Mouse (Mus musculus) midbrain, embryonic 11.5 days (tissue): Measurements from ENCODE around the gene Map1b. TPM values are rescaled to one million over a fixed set of nuclear protein-coding genes. Genes with fewer than 3 reads are reported as not detected.

Experiments
- ATAC-seq: fragments of 200-750 bp; cut with Nextera tagmentation; 2 replicates; pipeline ENCODE4 v1.8.0; 2017; ENCODE audit warnings: moderate TSS enrichment, moderate library complexity; ENCODE audit not compliant: low FRiP score
- DNase-seq: peaks from one replicate; pipeline ENCODE4 v3.0.0; 2015; ENCODE audit warnings: low spot score; ENCODE audit errors: missing footprints
- H3K27ac ChIP-seq: fragments of 300-500 bp; sonication (generic); 2 replicates; pipeline ENCODE4 v1.5.1; 2014; ENCODE audit warnings: low read depth, low read length
- H3K27me3 ChIP-seq: fragments of 300-500 bp; sonication (generic); 2 replicates; pipeline ENCODE4 v1.6.1; 2014; ENCODE audit warnings: mild to moderate bottlenecking, low read length, moderate library complexity, mixed read lengths; ENCODE audit not compliant: control insufficient read depth, insufficient read depth
- H3K36me3 ChIP-seq: fragments of 300-500 bp; sonication (generic); 2 replicates; pipeline ENCODE4 v1.6.1; 2014; ENCODE audit warnings: mild to moderate bottlenecking, low read length, moderate library complexity, mixed read lengths; ENCODE audit not compliant: control insufficient read depth, insufficient read depth
- H3K4me1 ChIP-seq: fragments of 300-500 bp; sonication (generic); 2 replicates; pipeline ENCODE4 v1.6.1; 2014; ENCODE audit warnings: low read length; ENCODE audit not compliant: control insufficient read depth, insufficient read depth
- H3K4me2 ChIP-seq: fragments of 300-500 bp; sonication (generic); 2 replicates; pipeline ENCODE4 v1.6.1; 2014; ENCODE audit warnings: mild to moderate bottlenecking, moderate library complexity
- H3K4me3 ChIP-seq: fragments of 300-500 bp; sonication (generic); 2 replicates; pipeline ENCODE4 v1.5.1; 2014; ENCODE audit warnings: low read depth, low read length
- H3K9ac ChIP-seq: fragments of 300-500 bp; sonication (generic); 2 replicates; pipeline ENCODE4 v1.6.1; 2014; ENCODE audit warnings: low read length
- H3K9me3 ChIP-seq: fragments of 300-500 bp; sonication (generic); 2 replicates; pipeline ENCODE4 v1.6.1; 2016; ENCODE audit warnings: low read length; ENCODE audit not compliant: control insufficient read depth
- WGBS: fragments of 180-500 bp; shearing (Covaris S2); extraction: QIAGEN DNeasy Blood & Tissue Kit; methylation state at CpG from one replicate; pipeline ENCODE4 v1.1.7; 2014; 5-methylcytosine and 5-hydroxymethylcytosine counted together
- polyA plus RNA-seq: library from polyadenylated mRNA; unstranded; fragments of >200 nt; fragmentation: Nextera tagmentation; extraction: Ambion mirVana; gene quantifications from 2 replicates; pipeline ENCODE4 v1.2.1, GENCODE M21; 2014

The Map1b gene
- polyA plus RNA-seq, 1 experiment from 2014 or later: 911 TPM

DNA sequence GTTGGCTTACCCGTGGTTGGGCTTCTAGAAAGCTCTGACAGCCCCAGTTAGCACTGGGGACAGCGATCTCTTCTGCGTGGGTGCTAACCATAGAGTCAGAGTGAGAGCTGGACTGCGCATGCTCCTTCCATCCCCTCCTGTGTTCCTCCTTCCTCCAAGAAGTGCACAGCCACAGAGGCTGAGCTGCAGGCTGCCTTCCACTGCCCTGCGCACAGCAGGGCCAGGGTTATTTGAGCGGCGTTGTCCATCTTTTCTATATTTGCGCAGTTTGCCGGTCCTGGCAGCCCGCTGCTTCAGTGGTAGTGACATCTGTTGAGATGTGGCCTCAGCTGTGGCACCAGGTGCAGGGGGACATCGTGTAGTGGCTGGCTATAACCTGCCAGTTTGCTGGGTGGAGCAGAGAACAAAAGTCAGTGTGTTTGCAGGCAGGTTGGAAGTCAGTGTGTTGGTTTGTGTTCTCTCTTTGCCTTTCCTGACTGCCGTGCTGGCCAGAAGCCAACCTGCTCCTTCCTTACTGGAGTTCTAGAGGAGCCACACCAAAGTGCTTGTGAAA lies 118.1 kb downstream of the Map1b start:
- no peak for DNase-seq
- Histone ChIP-seq H3K4me2 (no peak overlapping the region), H3K4me1 (peaks cover 26% of the 10 kb centered on the region)

DNA sequence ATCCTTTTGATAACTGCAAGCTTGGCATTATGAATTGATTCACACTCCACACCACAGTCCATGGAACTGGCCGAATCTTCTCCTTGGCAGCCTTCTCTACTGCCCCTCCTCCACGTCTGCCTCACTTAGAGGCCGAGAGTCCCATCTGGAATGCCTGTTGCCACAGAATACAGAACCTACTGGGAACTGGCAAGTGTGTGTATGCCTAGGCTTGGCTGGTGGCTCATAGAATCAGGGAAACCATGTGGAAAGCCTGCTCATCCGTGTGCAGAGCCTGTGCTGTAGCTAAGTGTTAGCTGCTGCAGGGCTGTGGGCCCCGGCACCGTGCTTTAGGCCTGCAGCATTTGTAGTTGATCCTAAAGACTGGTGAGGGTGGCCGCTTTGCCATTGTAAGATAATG lies 119.1 kb downstream of the Map1b start:
- DNase-seq (peak; percentile 86), ATAC-seq (peak; percentile 48; the same call in 1 of the 2 replicates)
- no peak overlapping the region for H3K4me2 ChIP-seq
- H3K4me3 ChIP-seq: no peak overlapping the region
- no peak overlapping the region; the same call in 1 of the 2 replicates for H3K27ac ChIP-seq
- H3K36me3 ChIP-seq: no peaks in the 10 kb centered on the region
- H3K27me3 ChIP-seq: no peaks in the 10 kb centered on the region
- peaks cover 26% of the 10 kb centered on the region for H3K4me1 ChIP-seq
- no peak overlapping the region for H3K9ac ChIP-seq
- WGBS: 36% methylated on average over 7 of the region's 7 CpGs
- H3K9me3 ChIP-seq: no peaks in the 10 kb centered on the region

More for the DNA sequence above, 118.1 kb downstream of the Map1b start:
- Histone ChIP-seq H3K4me3 (no peak overlapping the region), H3K9me3 (no peaks in the 10 kb centered on the region), H3K27ac (no peak overlapping the region), H3K27me3 (no peaks in the 10 kb centered on the region), H3K36me3 (no peaks in the 10 kb centered on the region; the same call in 1 of the 2 replicates), H3K9ac (no peak overlapping the region)
- 84% methylated on average over 12 of the region's 12 CpGs for WGBS
- no peak for ATAC-seq

DNA sequence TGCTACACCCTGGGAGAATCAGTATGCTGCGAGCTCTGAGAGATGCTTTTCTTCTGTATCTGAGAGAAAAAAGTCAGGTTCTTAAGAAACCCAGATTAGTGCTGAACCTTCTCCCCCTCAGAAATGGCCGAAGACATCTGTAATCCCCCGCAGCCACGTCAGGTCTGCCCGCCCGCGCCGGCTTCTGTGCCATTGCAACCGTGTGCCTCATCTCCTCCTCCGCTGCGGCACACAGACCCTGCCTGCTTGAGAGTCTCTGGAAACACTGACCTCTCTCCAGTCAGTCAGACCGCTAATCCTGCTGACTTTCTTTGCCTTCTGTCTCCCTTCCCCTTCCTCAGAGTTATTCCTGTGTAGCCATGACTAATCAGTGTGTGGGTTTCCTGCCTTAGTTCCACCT lies 120.8 kb downstream of the Map1b start:
- H3K36me3 ChIP-seq: no peaks in the 10 kb centered on the region
- H3K4me2 ChIP-seq: peak overlapping the region; percentile 14; the same call in 1 of the 2 replicates
- H3K4me1 ChIP-seq: peaks cover 27% of the 10 kb centered on the region
- H3K9me3 ChIP-seq: no peaks in the 10 kb centered on the region
- peak overlapping the region; percentile 26; the same call in 1 of the 2 replicates for H3K9ac ChIP-seq
- ATAC-seq: peak; percentile 80
- no peak overlapping the region for H3K4me3 ChIP-seq
- WGBS: 18% methylated on average over 12 of the region's 12 CpGs
- H3K27me3 ChIP-seq: no peaks in the 10 kb centered on the region
- peak; percentile 92 for DNase-seq
- 0 out of 2 replicates have a peak overlapping the region, but pooled peaks have one; percentile 49 for H3K27ac ChIP-seq

DNA sequence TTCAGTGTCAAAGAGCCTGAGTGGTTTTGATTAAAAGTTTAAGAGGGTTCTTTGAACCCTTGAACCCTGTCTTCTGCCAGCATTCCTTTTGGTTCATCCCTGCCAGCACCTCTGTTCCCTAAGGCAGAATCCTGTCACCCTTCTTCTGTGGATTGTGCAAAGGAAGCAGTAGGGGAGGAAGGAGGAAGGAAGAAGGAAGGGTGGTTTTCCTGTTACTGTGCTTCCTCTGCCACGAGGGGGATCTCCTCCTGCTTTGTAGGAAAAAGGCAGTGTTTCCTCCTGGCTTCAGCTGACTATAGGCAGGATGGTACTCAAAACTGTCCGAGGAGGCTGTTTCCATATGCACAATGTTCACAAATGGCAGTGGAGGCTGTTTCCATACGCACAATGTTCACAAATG lies 121.6 kb downstream of the Map1b start:
- Histone ChIP-seq H3K4me1 (peaks cover 27% of the 10 kb centered on the region), H3K9me3 (no peaks in the 10 kb centered on the region), H3K27me3 (no peaks in the 10 kb centered on the region), H3K9ac (no peak overlapping the region), H3K27ac (no peak overlapping the region), H3K4me2 (no peak overlapping the region), H3K4me3 (no peak overlapping the region), H3K36me3 (no peaks in the 10 kb centered on the region)
- DNase-seq: peak; percentile 84
- ATAC-seq: no peak
- WGBS: 39% methylated on average over 3 of the region's 3 CpGs

DNA sequence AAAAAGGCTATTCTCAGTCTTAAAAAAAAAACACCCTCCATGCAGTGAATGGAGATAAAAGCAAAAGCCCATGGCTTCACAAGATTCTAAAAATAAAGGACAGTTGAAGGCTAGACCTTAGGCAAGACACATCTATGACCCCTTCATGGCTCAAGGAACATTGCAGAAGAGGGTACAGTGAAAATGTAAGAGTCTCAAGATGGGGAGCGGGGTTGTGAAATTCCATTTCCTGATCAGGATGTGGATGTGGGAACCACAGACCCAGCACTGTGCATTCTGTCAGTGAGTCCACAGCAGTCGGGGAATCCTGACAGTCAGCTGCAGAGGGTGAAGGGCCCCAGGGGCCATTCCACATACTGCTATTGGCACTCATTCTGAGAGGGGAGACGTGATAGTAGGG lies 123.2 kb downstream of the Map1b start:
- 79% methylated on average over 3 of the region's 3 CpGs for WGBS
- DNase-seq (no peak), ATAC-seq (no peak)

DNA sequence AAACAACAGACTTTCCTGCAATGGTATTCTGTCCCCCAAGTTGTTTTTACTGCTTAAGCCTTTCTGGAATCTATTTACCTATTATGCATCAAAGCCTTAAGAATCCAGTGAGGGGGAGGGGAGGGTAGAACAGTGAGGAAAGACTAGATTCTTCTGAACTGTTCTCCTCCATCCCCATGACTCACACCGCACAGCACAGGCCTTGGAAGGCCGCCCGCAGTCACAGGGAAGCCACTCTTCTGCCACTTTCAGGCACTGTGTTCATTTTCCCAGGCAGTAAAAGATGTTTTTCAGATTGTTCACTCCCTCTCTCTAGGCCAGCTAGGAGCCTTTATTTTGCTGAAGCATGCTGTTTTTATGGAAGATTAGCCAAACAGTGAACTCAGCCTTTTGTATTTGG lies 124.9 kb downstream of the Map1b start:
- no peaks in the 10 kb centered on the region for H3K36me3 ChIP-seq
- no peak overlapping the region for H3K27ac ChIP-seq
- ATAC-seq: no peak
- DNase-seq: no peak
- H3K9ac ChIP-seq: no peak overlapping the region
- 88% methylated on average over 3 of the region's 3 CpGs for WGBS
- no peaks in the 10 kb centered on the region for H3K9me3 ChIP-seq
- no peak overlapping the region for H3K4me2 ChIP-seq
- H3K4me1 ChIP-seq: peaks cover 18% of the 10 kb centered on the region
- H3K4me3 ChIP-seq: no peak overlapping the region
- no peaks in the 10 kb centered on the region for H3K27me3 ChIP-seq

More for the DNA sequence above, 123.2 kb downstream of the Map1b start:
- H3K9ac ChIP-seq: no peak overlapping the region
- no peaks in the 10 kb centered on the region for H3K27me3 ChIP-seq
- no peak overlapping the region for H3K4me3 ChIP-seq
- H3K36me3 ChIP-seq: no peaks in the 10 kb centered on the region
- no peak overlapping the region for H3K27ac ChIP-seq
- H3K4me2 ChIP-seq: no peak overlapping the region
- no peaks in the 10 kb centered on the region for H3K9me3 ChIP-seq
- H3K4me1 ChIP-seq: peaks cover 24% of the 10 kb centered on the region

DNA sequence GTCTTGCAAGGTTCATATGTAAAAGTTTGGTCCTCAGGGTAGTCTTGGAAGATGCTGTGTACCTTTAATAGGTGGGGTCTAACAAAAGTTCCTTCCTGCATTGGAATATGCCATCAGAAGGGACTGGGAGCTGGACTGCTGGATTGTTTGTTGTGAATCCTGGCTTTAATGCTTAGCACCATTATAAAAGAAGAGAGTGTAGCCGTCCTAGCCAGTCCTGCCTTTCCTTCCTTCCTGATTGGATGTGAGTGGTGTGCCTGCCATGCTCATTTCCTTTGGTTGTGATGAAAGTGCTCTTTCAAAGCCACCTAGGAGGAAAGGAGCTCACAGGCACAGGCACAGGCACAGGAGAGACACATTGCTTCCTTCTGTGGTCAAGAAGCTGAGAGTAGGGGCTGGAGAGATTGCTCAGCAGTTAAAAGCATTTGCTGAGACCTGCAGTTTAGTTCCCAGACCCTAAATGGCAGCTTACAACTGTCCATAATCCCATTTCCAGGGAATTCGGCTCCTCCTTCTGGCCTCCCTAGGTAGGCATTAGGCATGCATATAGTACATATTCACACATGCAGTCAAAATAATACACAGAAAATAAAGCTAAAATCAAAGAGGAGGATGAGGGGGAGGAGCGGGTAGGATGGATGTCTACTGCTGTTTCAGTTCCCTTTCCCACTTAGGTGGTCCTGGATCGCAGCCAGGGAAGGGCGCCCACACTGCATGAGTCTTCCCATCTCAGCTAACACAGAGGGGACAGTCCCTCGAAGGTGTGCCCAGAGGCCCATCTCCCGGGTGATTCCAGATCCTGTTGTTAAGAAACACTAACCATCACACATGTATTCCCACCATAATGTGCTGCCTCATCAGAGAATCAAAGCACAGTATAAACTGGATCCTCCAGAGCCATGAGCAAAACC lies 128.2 kb downstream of the Map1b start:
- peaks cover 8% of the 10 kb centered on the region for H3K4me1 ChIP-seq
- H3K9ac ChIP-seq: no peak overlapping the region
- peak; percentile 35 for DNase-seq
- 80% methylated on average over 7 of the region's 7 CpGs for WGBS
- no peak overlapping the region for H3K4me3 ChIP-seq
- H3K9me3 ChIP-seq: no peaks in the 10 kb centered on the region
- no peaks in the 10 kb centered on the region for H3K36me3 ChIP-seq
- H3K27me3 ChIP-seq: no peaks in the 10 kb centered on the region
- H3K27ac ChIP-seq: no peak overlapping the region
- H3K4me2 ChIP-seq: no peak overlapping the region
- ATAC-seq: no peak

- Histone ChIP-seq H3K27me3 (no peaks in the 10 kb centered on the region), H3K9me3 (no peaks in the 10 kb centered on the region), H3K9ac (no peak overlapping the region), H3K27ac (no peak overlapping the region), H3K4me2 (no peak overlapping the region), H3K4me1 (peaks cover 7% of the 10 kb centered on the region), H3K36me3 (no peaks in the 10 kb centered on the region), H3K4me3 (no peak overlapping the region)
- 89% methylated on average over 7 of the region's 7 CpGs for WGBS
- peak; percentile 8 for DNase-seq
- ATAC-seq: no peak
Measured at GRCm38 (mm10) chr13:99386341-99386740, 130.0 kb downstream of the Map1b start.

DNA sequence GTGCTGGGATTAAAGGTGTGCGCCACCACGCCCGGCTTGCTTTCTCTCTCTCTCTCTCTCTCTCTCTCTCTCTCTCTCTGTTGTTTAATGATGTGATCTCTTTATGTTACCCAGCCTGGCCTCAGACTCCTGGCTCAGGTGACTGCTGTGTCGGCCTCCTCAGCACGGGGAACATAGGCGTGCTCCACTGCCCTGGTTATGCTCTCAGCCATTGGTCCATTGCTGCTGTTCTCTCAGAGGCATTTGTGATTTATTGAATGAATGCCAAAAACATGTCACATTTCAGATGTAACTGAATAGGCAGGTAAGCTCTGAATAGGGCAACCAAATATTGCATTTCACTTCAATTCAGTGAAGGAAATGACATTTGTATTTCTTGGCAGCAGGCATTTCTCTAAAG lies 130.4 kb downstream of the Map1b start:
- no peak for DNase-seq
- ATAC-seq: no peak
- Histone ChIP-seq H3K27me3 (no peaks in the 10 kb centered on the region), H3K36me3 (no peaks in the 10 kb centered on the region), H3K4me1 (peaks cover 7% of the 10 kb centered on the region), H3K27ac (no peak overlapping the region), H3K9ac (no peak overlapping the region), H3K4me3 (no peak overlapping the region), H3K4me2 (no peak overlapping the region), H3K9me3 (no peaks in the 10 kb centered on the region)
- WGBS: 90% methylated on average over 4 of the region's 6 CpGs
